Mouse (Mus musculus) CH12.LX (cell line): ENCODE measurements at regions not wholly inside any gene's neighbourhood (a gene's known extent, or its start where the extent isn't known, plus 50 kb on each side); places are given as distances from the start of the nearest gene placed in this dataset.

Source experiments
- BHLHE40 ChIP-seq: IDR thresholded peaks from 2 replicates; pipeline ENCODE4 v1.6.1; 2011; ENCODE audit warnings: mild to moderate bottlenecking, low read depth, low read length, improper control_type of control experiment
- CTCF ChIP-seq, 2 experiments: IDR thresholded peaks in 1 of 2; conservative IDR thresholded peaks in 1 of 2; 2 replicates each; pipeline ENCODE4 v1.5.1; 2011 to 2012; ENCODE audit warnings: low read depth in 2 of 2, low read length in 2 of 2, improper control_type of control experiment in 1 of 2, inconsistent platforms in 1 of 2, mild to moderate bottlenecking in 1 of 2, moderate library complexity in 1 of 2
- E2F4 ChIP-seq: IDR thresholded peaks from 2 replicates; pipeline ENCODE4 v1.6.1; 2011; ENCODE audit warnings: low read depth, low read length, improper control_type of control experiment; ENCODE audit not compliant: insufficient replicate concordance
- EP300 ChIP-seq: IDR thresholded peaks from 2 replicates; pipeline ENCODE4 v1.6.1; 2011; ENCODE audit warnings: low read length, improper control_type of control experiment
- ETS1 ChIP-seq: conservative IDR thresholded peaks from 2 replicates; pipeline ENCODE4 v1.6.1; 2012; ENCODE audit warnings: low read depth, mild to moderate bottlenecking, inconsistent platforms, low read length, improper control_type of control experiment, moderate library complexity
- GABPA ChIP-seq: IDR thresholded peaks from 2 replicates; pipeline ENCODE4 v1.6.1; 2012; ENCODE audit warnings: low read depth, low read length, improper control_type of control experiment, inconsistent platforms; ENCODE audit not compliant: insufficient replicate concordance
- HCFC1 ChIP-seq: IDR thresholded peaks from 2 replicates; pipeline ENCODE4 v1.6.1; 2012; ENCODE audit warnings: low read depth, mild to moderate bottlenecking, inconsistent platforms, low read length, improper control_type of control experiment
- MAFK ChIP-seq: IDR thresholded peaks from 2 replicates; pipeline ENCODE4 v1.6.1; 2011; ENCODE audit warnings: low read length, improper control_type of control experiment; ENCODE audit not compliant: insufficient replicate concordance
- MAX ChIP-seq: IDR thresholded peaks from 2 replicates; pipeline ENCODE4 v1.6.1; 2011; ENCODE audit warnings: low read length, improper control_type of control experiment
- MYC ChIP-seq: IDR thresholded peaks from 2 replicates; pipeline ENCODE4 v1.6.1; 2011; ENCODE audit warnings: low read depth, mild to moderate bottlenecking, improper control_type of control experiment, low read length
- POLR2A ChIP-seq: IDR thresholded peaks from 2 replicates; pipeline ENCODE4 v1.6.1; 2011; ENCODE audit warnings: low read depth, mild to moderate bottlenecking, improper control_type of control experiment, low read length
- RAD21 ChIP-seq: IDR thresholded peaks from 2 replicates; pipeline ENCODE4 v1.6.1; 2011; ENCODE audit warnings: low read depth, mild to moderate bottlenecking, low read length, improper control_type of control experiment, moderate library complexity
- TBP ChIP-seq: conservative IDR thresholded peaks from 2 replicates; pipeline ENCODE4 v1.6.1; 2011; ENCODE audit warnings: low read depth, low read length, improper control_type of control experiment
- ZNF384 ChIP-seq: IDR thresholded peaks from 2 replicates; pipeline ENCODE4 v1.6.1; 2012; ENCODE audit warnings: low read depth, low read length, improper control_type of control experiment, inconsistent platforms

GRCm38 (mm10) chr2:134029153-134029552 lies 477.2 kb downstream of the Bmp2 start:
- TF ChIP-seq ETS1, result no peak
- no peak for TF ChIP-seq RAD21
- TF ChIP-seq HCFC1, result no peak
- TF ChIP-seq MYC, result no peak
- TF ChIP-seq MAX, result no peak
- no peak for TF ChIP-seq E2F4
- no peak for TF ChIP-seq CTCF (conservative IDR thresholded peaks at IDR 0.05 in 1 of 2, IDR thresholded peaks at IDR 0.05 in 1 of 2; ENCODE audit: low read depth in 2 of 2, low read length in 2 of 2)
- TF ChIP-seq POLR2A, result no peak
- TF ChIP-seq TBP, result no peak
- no peak for TF ChIP-seq MAFK
- TF ChIP-seq ZNF384, result no peak
- TF ChIP-seq BHLHE40, result no peak
- no peak for TF ChIP-seq GABPA
- no peak for TF ChIP-seq EP300
